Mouse (Mus musculus) embryonic facial prominence, embryonic 13.5 days (tissue): Measurements from ENCODE around the gene Naif1. TPM values are rescaled to one million over a fixed set of nuclear protein-coding genes. Genes with fewer than 3 reads are reported as not detected.

Source experiments
- ATAC-seq: fragments of 200-750 bp; cut with Nextera tagmentation; 2 replicates; pipeline ENCODE4 v1.8.0; 2017; ENCODE audit warnings: low read depth; ENCODE audit not compliant: insufficient number of reproducible peaks, insufficient read depth, low FRiP score, low TSS enrichment
- H3K27ac ChIP-seq: fragments of 300-500 bp; sonication (generic); 2 replicates; pipeline ENCODE4 v1.5.1; 2015; ENCODE audit warnings: moderate library complexity, mild to moderate bottlenecking, inconsistent platforms
- H3K27me3 ChIP-seq: fragments of 300-500 bp; sonication (generic); 2 replicates; pipeline ENCODE4 v1.6.1; 2015; ENCODE audit warnings: mild to moderate bottlenecking, inconsistent platforms
- H3K36me3 ChIP-seq: fragments of 300-500 bp; sonication (generic); 2 replicates; pipeline ENCODE4 v1.6.1; 2015; ENCODE audit warnings: mild to moderate bottlenecking, inconsistent platforms
- H3K4me1 ChIP-seq: fragments of 300-500 bp; sonication (generic); 2 replicates; pipeline ENCODE4 v1.6.1; 2015; ENCODE audit warnings: inconsistent platforms
- H3K4me2 ChIP-seq: fragments of 300-500 bp; sonication (generic); 2 replicates; pipeline ENCODE4 v1.6.1; 2015; ENCODE audit warnings: moderate library complexity, mild to moderate bottlenecking, inconsistent platforms
- H3K4me3 ChIP-seq: fragments of 300-500 bp; sonication (generic); 2 replicates; pipeline ENCODE4 v1.5.1; 2015; ENCODE audit warnings: mild to moderate bottlenecking, inconsistent platforms
- H3K9ac ChIP-seq: fragments of 300-500 bp; sonication (generic); 2 replicates; pipeline ENCODE4 v1.6.1; 2015; ENCODE audit warnings: mild to moderate bottlenecking, inconsistent platforms
- H3K9me3 ChIP-seq: fragments of 300-500 bp; sonication (generic); 2 replicates; pipeline ENCODE4 v1.6.1; 2016; ENCODE audit warnings: inconsistent platforms
- WGBS: fragments of 180-500 bp; shearing (Covaris S2); methylation state at CpG from one replicate; pipeline ENCODE4 v1.1.7; 2015; ENCODE audit warnings: mixed read lengths; 5-methylcytosine and 5-hydroxymethylcytosine counted together
- polyA plus RNA-seq: library from polyadenylated mRNA; unstranded; fragments of >200 nt; fragmentation: Nextera tagmentation; extraction: Ambion mirVana; gene quantifications from 2 replicates; pipeline ENCODE4 v1.2.1, GENCODE M21; 2015

Gene Naif1
- polyA plus RNA-seq, 1 experiment from 2014 or later, result 6.3 TPM

DNA sequence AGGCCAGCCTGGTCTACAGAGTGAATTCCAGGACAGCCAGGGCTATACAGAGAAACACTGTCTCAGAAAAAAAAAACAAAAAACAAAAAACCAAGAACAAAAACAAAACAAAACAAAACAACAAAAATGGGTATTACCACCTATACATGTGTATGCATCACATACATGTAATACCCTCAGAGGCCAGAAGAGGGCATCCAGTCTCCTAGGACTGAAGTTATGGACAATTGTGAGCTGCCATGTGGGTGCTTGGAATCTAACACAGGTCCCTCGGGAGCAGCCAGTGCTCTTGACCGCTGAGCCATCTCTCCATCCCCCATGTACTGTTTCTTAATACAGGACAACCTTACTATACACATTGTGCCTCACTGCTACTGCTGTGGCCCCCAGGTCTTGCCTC, 55.3 kb downstream of the Naif1 start:
- Histone ChIP-seq H3K4me3 (no peak overlapping the region), H3K9ac (no peak overlapping the region), H3K27ac (no peak overlapping the region), H3K4me2 (no peak overlapping the region), H3K4me1 (peaks cover 13% of the 10 kb centered on the region), H3K27me3 (no peaks in the 10 kb centered on the region), H3K36me3 (no peaks in the 10 kb centered on the region), H3K9me3 (peaks cover 3% of the 10 kb centered on the region; the same call in 1 of the 2 replicates)
- ATAC-seq, result no peak
- 94% methylated on average over 2 of the region's 2 CpGs for WGBS

Other genes with a start within 250 kb of the Naif1 start
- 25.1 and 31.3 TPM in 2 replicates for gene Pomt1, start 213.9 kb upstream of the Naif1 start, polyA plus RNA-seq
- 68.9 and 69.4 TPM in 2 replicates for gene Uck1, start 190.3 kb upstream of the Naif1 start, polyA plus RNA-seq
- gene Golga2, start 163.1 kb upstream of the Naif1 start, polyA plus RNA-seq, result 25.6 and 31.2 TPM in 2 replicates
- gene Swi5, start 162.4 kb upstream of the Naif1 start, polyA plus RNA-seq, result 497 and 538 TPM in 2 replicates
- gene Ciz1, start 98.1 kb upstream of the Naif1 start, polyA plus RNA-seq, result 48.6 and 54.2 TPM in 2 replicates
- 31.9 and 32.4 TPM in 2 replicates for gene Dnm1, start 97.1 kb upstream of the Naif1 start, polyA plus RNA-seq
- gene 1110008P14Rik, start 68.5 kb upstream of the Naif1 start, polyA plus RNA-seq, result 44.1 and 47.8 TPM in 2 replicates
- 0.22 and 1.5 TPM in 2 replicates for gene Lcn2, start 62.2 kb upstream of the Naif1 start, polyA plus RNA-seq
- gene Ptges2, start 54.6 kb upstream of the Naif1 start, polyA plus RNA-seq, result 30.0 and 30.4 TPM in 2 replicates
- 23.5 and 24.6 TPM in 2 replicates for gene Slc25a25, start 988 bp downstream of the Naif1 start, polyA plus RNA-seq
- gene Fam102a, start 84.9 kb downstream of the Naif1 start, polyA plus RNA-seq, result 12.3 and 15.5 TPM in 2 replicates
- gene Dpm2, start 120.4 kb downstream of the Naif1 start, polyA plus RNA-seq, result 112 and 116 TPM in 2 replicates
- gene Pip5kl1, start 124.3 kb downstream of the Naif1 start, polyA plus RNA-seq, result 0.92 and 1.1 TPM in 2 replicates
- gene 9430097D07Rik, start 125.2 kb downstream of the Naif1 start, polyA plus RNA-seq, result 0.18 TPM in 1 of 2 replicates, not detected in the other
- 33.1 and 34.7 TPM in 2 replicates for gene St6galnac4, start 136.6 kb downstream of the Naif1 start, polyA plus RNA-seq
- gene St6galnac6, start 149.3 kb downstream of the Naif1 start, polyA plus RNA-seq, result 29.9 and 35.1 TPM in 2 replicates
- gene Ak1, start 171.3 kb downstream of the Naif1 start, polyA plus RNA-seq, result 20.7 and 27.3 TPM in 2 replicates
- gene Eng, start 196.1 kb downstream of the Naif1 start, polyA plus RNA-seq, result 49.1 and 50.2 TPM in 2 replicates